Mouse (Mus musculus): ENCODE measurements around the gene Dram1. TPM values are rescaled to one million over a fixed set of nuclear protein-coding genes. Genes with fewer than 3 reads are reported as not detected.

The Dram1 gene
- polyA plus RNA-seq, 1 experiment from 2014 or later = 2.0 TPM

DNA sequence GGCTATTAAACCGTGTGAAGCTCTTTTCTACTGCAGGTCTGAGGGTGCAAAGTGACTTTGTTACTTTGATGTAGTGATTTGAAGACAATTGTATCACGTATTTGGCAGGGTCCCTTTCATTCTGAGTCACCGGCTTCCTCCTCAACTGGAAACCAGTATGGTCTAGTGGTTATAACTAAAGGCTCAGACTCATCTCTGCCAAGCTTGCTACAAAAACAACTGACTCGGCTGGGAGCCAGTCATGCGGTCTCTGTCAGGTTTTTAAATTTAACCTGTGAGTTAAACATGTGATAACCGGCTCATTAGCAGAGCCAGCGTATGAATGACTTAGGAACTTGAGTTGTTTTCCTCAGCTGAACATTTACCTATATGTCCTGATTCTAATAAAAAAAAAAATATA, 26.9 kb upstream of the Dram1 start:
- Histone ChIP-seq H3K4me3 (no peak overlapping the region), H3K9ac (no peak overlapping the region), H3K36me3 (peaks cover 7% of the 10 kb centered on the region), H3K27me3 (no peaks in the 10 kb centered on the region), H3K27ac (no peak overlapping the region), H3K9me3 (no peaks in the 10 kb centered on the region), H3K4me1 (no peaks in the 10 kb centered on the region), H3K4me2 (no peak overlapping the region)
- 88% methylated on average over 7 of the region's 7 CpGs for WGBS
- ATAC-seq (ENCODE audit: insufficient number of reproducible peaks, insufficient read depth, low FRiP score, low TSS enrichment, low read depth) = no peak

GRCm38 (mm10) chr10:88404220-88404619, 25.3 kb upstream of the Dram1 start:
- WGBS = 86% methylated on average over 6 of the region's 6 CpGs
- ATAC-seq (ENCODE audit: insufficient number of reproducible peaks, insufficient read depth, low FRiP score, low TSS enrichment, low read depth) = no peak

GRCm38 (mm10) chr10:88403021-88403420, 24.1 kb upstream of the Dram1 start:
- no peak for ATAC-seq (ENCODE audit: insufficient number of reproducible peaks, insufficient read depth, low FRiP score, low TSS enrichment, low read depth)
- H3K9me3 ChIP-seq = no peaks in the 10 kb centered on the region
- 93% methylated on average over 4 of the region's 4 CpGs for WGBS
- no peaks in the 10 kb centered on the region for H3K4me1 ChIP-seq
- H3K4me3 ChIP-seq = no peak overlapping the region
- H3K9ac ChIP-seq = no peak overlapping the region
- peaks cover 7% of the 10 kb centered on the region for H3K36me3 ChIP-seq
- H3K27me3 ChIP-seq = no peaks in the 10 kb centered on the region
- no peak overlapping the region for H3K27ac ChIP-seq
- H3K4me2 ChIP-seq = no peak overlapping the region

More at GRCm38 (mm10) chr10:88404220-88404619, 25.3 kb upstream of the Dram1 start:
- H3K4me3 ChIP-seq = no peak overlapping the region
- no peaks in the 10 kb centered on the region for H3K9me3 ChIP-seq
- peaks cover 7% of the 10 kb centered on the region for H3K36me3 ChIP-seq
- H3K9ac ChIP-seq = no peak overlapping the region
- no peak overlapping the region for H3K27ac ChIP-seq
- H3K4me1 ChIP-seq = no peaks in the 10 kb centered on the region
- H3K4me2 ChIP-seq = no peak overlapping the region
- H3K27me3 ChIP-seq = no peaks in the 10 kb centered on the region

- H3K9ac ChIP-seq = no peak overlapping the region
- no peak overlapping the region for H3K27ac ChIP-seq
- H3K4me1 ChIP-seq = no peaks in the 10 kb centered on the region
- no peak overlapping the region for H3K4me3 ChIP-seq
- no peak overlapping the region for H3K4me2 ChIP-seq
- peaks cover 7% of the 10 kb centered on the region for H3K36me3 ChIP-seq
- ATAC-seq (ENCODE audit: insufficient number of reproducible peaks, insufficient read depth, low FRiP score, low TSS enrichment, low read depth) = no peak
- 90% methylated on average over 5 of the region's 5 CpGs for WGBS
- no peaks in the 10 kb centered on the region for H3K27me3 ChIP-seq
- H3K9me3 ChIP-seq = no peaks in the 10 kb centered on the region
These were observed 20.4 kb upstream of the Dram1 start for GRCm38 (mm10) chr10:88399271-88399670.

DNA sequence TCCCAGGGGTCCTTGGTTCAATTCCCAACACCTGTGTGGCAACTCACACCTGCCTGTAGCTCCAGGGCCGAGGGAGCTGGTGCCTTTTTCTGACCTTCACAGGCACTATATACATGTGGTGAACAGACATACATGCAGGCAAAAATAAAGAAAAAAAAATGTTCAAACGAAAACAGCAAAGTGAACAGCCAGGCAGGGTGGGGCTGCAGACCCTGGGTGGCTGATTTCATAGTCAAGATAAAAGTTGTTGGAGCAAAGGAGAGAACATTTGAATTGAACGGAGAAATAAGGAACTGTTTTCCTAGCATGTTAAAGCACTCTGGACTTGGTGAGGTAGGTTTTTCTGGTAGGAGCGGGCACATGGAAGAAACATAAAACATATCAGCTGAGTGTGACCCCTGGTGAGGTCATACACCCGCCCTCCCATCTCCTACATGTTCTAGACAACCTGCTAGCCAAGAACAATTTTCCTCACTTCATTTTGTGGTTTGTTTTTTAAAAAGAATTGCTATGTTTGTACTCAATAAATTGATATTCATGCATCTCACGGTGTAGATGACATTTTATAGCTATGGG, 19.9 kb upstream of the Dram1 start:
- no peak overlapping the region for H3K4me2 ChIP-seq
- WGBS = 80% methylated on average over 6 of the region's 6 CpGs
- H3K4me1 ChIP-seq = no peaks in the 10 kb centered on the region
- no peaks in the 10 kb centered on the region for H3K9me3 ChIP-seq
- no peaks in the 10 kb centered on the region for H3K27me3 ChIP-seq
- no peak overlapping the region for H3K4me3 ChIP-seq
- H3K9ac ChIP-seq = no peak overlapping the region
- peaks cover 7% of the 10 kb centered on the region for H3K36me3 ChIP-seq
- no peak overlapping the region for H3K27ac ChIP-seq
- no peak for ATAC-seq (ENCODE audit: insufficient number of reproducible peaks, insufficient read depth, low FRiP score, low TSS enrichment, low read depth)

DNA sequence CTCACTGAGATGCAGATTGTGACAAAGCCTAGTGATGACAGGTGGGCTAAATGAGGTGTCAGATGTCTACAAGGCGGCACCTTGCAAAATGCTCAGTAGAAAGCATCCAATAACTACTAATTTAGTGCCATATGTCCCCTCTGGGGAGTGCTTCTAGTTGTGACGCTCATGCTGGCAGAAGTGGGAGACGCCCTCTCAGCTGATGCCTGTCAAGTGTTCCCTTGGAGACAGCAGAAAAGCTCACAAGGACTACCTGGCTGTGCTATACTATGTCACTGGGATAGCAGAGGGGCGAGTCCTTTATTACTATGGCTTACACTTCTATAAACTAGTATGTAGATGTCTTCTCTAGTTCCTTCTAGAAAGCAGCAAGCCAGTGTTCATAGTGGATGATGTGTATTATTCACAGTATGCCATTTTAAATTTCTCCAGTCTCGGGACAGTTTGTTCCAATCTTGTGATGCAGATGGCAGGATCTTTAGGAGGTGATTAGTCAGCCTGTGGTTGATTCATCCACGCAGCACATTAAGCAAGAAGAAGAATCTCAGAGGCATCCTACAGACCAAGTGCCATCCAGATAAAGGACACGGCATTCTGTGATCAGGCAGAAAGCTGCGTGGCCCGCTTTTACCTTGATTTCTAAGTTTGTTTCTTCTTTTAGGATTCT, 13.4 kb upstream of the Dram1 start:
- Histone ChIP-seq H3K27me3 (no peaks in the 10 kb centered on the region), H3K4me3 (no peak overlapping the region), H3K9ac (no peak overlapping the region), H3K9me3 (no peaks in the 10 kb centered on the region), H3K4me2 (no peak overlapping the region), H3K27ac (no peak overlapping the region), H3K36me3 (no peaks in the 10 kb centered on the region), H3K4me1 (peaks cover 20% of the 10 kb centered on the region)
- WGBS = 88% methylated on average over 9 of the region's 9 CpGs
- ATAC-seq (ENCODE audit: insufficient number of reproducible peaks, insufficient read depth, low FRiP score, low TSS enrichment, low read depth) = no peak

DNA sequence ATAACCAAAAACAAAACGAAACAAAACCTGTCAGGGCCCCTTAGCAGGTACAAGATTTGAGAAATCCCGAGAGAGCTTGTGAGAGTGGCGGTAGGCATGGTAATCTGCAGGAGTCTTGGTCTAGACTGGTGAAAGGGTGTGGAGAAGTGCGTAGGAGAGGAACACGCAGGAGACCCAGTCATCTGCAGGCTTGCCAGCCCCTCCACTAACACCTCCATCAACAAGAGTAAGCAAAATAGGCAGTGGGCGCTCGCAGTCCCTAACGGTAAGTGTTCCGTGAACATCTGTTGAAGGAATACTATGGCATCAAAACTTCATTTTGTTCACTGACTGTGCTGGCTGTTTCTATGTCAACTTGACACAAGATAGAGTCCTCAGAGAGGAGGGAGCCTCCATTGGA, 12.6 kb upstream of the Dram1 start:
- ATAC-seq (ENCODE audit: insufficient number of reproducible peaks, insufficient read depth, low FRiP score, low TSS enrichment, low read depth) = no peak
- 88% methylated on average over 9 of the region's 9 CpGs for WGBS
- no peak overlapping the region for H3K4me2 ChIP-seq
- no peaks in the 10 kb centered on the region for H3K9me3 ChIP-seq
- H3K4me1 ChIP-seq = peaks cover 20% of the 10 kb centered on the region
- no peaks in the 10 kb centered on the region for H3K36me3 ChIP-seq
- no peaks in the 10 kb centered on the region for H3K27me3 ChIP-seq
- H3K27ac ChIP-seq = no peak overlapping the region
- H3K9ac ChIP-seq = no peak overlapping the region
- H3K4me3 ChIP-seq = no peak overlapping the region

- Histone ChIP-seq H3K4me3 (no peak overlapping the region), H3K27me3 (no peaks in the 10 kb centered on the region), H3K36me3 (no peaks in the 10 kb centered on the region), H3K9me3 (no peaks in the 10 kb centered on the region), H3K4me1 (peaks cover 20% of the 10 kb centered on the region), H3K27ac (no peak overlapping the region), H3K9ac (no peak overlapping the region), H3K4me2 (peak overlapping the region; percentile 43)
- no peak for ATAC-seq (ENCODE audit: insufficient number of reproducible peaks, insufficient read depth, low FRiP score, low TSS enrichment, low read depth)
- 35% methylated on average over 10 of the region's 10 CpGs for WGBS
These were observed 11.4 kb upstream of the Dram1 start for GRCm38 (mm10) chr10:88390096-88390790.

DNA sequence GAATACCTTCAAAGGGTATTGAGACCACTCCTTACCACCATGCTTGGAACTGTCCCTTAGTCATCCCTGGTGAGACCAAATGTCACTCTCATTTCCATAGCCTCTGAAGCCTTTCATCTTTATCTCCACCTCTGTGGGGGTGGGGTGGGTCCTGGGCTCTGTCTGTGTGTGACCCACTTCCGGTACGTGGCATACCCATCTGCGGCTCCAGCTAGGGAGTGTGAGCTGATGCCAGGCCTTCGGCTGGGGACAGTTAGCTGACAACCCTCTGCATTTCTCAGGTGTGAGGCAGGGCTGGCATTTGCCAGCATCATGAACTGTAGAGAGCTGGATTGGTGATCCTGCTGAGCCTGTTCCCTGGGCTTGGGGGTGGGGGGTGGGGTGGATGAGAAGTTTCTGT, 10.7 kb upstream of the Dram1 start:
- H3K4me3 ChIP-seq = no peak overlapping the region
- 64% methylated on average over 4 of the region's 4 CpGs for WGBS
- H3K4me2 ChIP-seq = no peak overlapping the region

GRCm38 (mm10) chr10:88386251-88386650, 7.4 kb upstream of the Dram1 start:
- WGBS = 57% methylated on average over 6 of the region's 6 CpGs

More for the DNA sequence above, 10.7 kb upstream of the Dram1 start:
- ATAC-seq (ENCODE audit: insufficient number of reproducible peaks, insufficient read depth, low FRiP score, low TSS enrichment, low read depth) = no peak
- Histone ChIP-seq H3K9ac (no peak overlapping the region), H3K36me3 (no peaks in the 10 kb centered on the region), H3K27me3 (no peaks in the 10 kb centered on the region), H3K4me1 (peaks cover 20% of the 10 kb centered on the region), H3K9me3 (no peaks in the 10 kb centered on the region), H3K27ac (no peak overlapping the region)

GRCm38 (mm10) chr10:88385758-88386157, 6.9 kb upstream of the Dram1 start:
- Histone ChIP-seq H3K4me1 (peaks cover 25% of the 10 kb centered on the region), H3K27me3 (no peaks in the 10 kb centered on the region), H3K9me3 (no peaks in the 10 kb centered on the region), H3K36me3 (no peaks in the 10 kb centered on the region), H3K27ac (no peak overlapping the region), H3K4me2 (no peak overlapping the region), H3K4me3 (no peak overlapping the region), H3K9ac (no peak overlapping the region)
- WGBS = 73% methylated on average over 6 of the region's 6 CpGs
- no peak for ATAC-seq (ENCODE audit: insufficient number of reproducible peaks, insufficient read depth, low FRiP score, low TSS enrichment, low read depth)

More at GRCm38 (mm10) chr10:88386251-88386650, 7.4 kb upstream of the Dram1 start:
- Histone ChIP-seq H3K4me3 (no peak overlapping the region), H3K27ac (no peak overlapping the region), H3K27me3 (no peaks in the 10 kb centered on the region), H3K9me3 (no peaks in the 10 kb centered on the region), H3K4me1 (peaks cover 23% of the 10 kb centered on the region), H3K9ac (no peak overlapping the region), H3K4me2 (no peak overlapping the region), H3K36me3 (no peaks in the 10 kb centered on the region)
- no peak for ATAC-seq (ENCODE audit: insufficient number of reproducible peaks, insufficient read depth, low FRiP score, low TSS enrichment, low read depth)

- Histone ChIP-seq H3K9me3 (no peaks in the 10 kb centered on the region), H3K36me3 (no peaks in the 10 kb centered on the region), H3K4me3 (no peak overlapping the region), H3K4me2 (no peak overlapping the region), H3K27ac (no peak overlapping the region), H3K4me1 (peaks cover 25% of the 10 kb centered on the region), H3K27me3 (no peaks in the 10 kb centered on the region), H3K9ac (no peak overlapping the region)
- 87% methylated on average over 11 of the region's 11 CpGs for WGBS
- no peak for ATAC-seq (ENCODE audit: insufficient number of reproducible peaks, insufficient read depth, low FRiP score, low TSS enrichment, low read depth)
These were observed 6.4 kb upstream of the Dram1 start for GRCm38 (mm10) chr10:88385290-88385689.
